Mouse (Mus musculus): ENCODE data around the gene Camk1. TPM values are rescaled to one million over a fixed set of nuclear protein-coding genes. Genes with fewer than 3 reads are reported as not detected.

Gene Camk1
- total and polyA plus RNA-seq, 3 experiments: 0.20 to 5.3 (median 1.4) TPM

DNA sequence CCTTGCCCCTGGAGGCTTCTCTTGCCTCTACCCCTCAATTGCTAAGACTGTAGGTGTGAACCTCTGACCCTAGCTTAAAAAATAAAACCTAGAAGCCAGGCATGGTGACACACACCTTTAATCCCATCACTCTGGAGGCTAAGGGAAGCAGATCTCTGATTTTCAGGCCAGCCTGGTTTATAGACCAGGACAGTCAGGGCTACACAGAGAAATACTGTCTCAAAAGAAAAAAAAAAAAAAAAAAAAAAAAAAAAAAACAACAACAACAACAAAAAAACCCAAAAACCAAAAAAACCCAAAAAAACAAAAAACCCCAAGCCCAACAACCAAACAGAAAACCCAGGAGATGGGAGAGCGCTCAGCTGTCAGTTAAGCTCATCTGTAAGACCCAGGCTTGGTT lies 23.8 kb upstream of the Camk1 start:
- no peak for TF ChIP-seq USF2 (conservative IDR thresholded peaks at IDR 0.05; ENCODE audit: low read depth, low read length)
- TF ChIP-seq TBP (conservative IDR thresholded peaks at IDR 0.05; ENCODE audit: low read depth, low read length): no peak
- TF ChIP-seq NELFE (IDR thresholded peaks at IDR 0.05; ENCODE audit: low read depth, low read length): no peak
- no peak for TF ChIP-seq GABPA (IDR thresholded peaks at IDR 0.05; ENCODE audit: insufficient replicate concordance, low read depth, low read length)
- TF ChIP-seq ZMIZ1 (IDR thresholded peaks at IDR 0.05; ENCODE audit: low read depth, low read length): no peak
- no peak overlapping the region for H3K27ac ChIP-seq (ENCODE audit: insufficient read depth, low read depth)
- no peak overlapping the region for H3K4me3 ChIP-seq (replicated peaks in 1 of 3; ENCODE audit: low read depth in 2 of 3, low read length in 2 of 3, poor library complexity in 1 of 3)
- no peak for DNase-seq (ENCODE audit: extremely low read depth)
- dilution Hi-C loops (cut with MboI; ENCODE audit: extremely low pct_ligation_motif_present, extremely low pct_unique_long_range_greater_than_20kb, low sequenced_read_pairs): no loop called here
- in situ Hi-C loops (cut with MboI; ENCODE audit: low pct_ligation_motif_present, low pct_unique_long_range_greater_than_20kb, low sequenced_read_pairs): no loop called here
- no peaks in the 10 kb centered on the region for H3K79me2 ChIP-seq (replicated peaks; ENCODE audit: control insufficient read depth, extremely low read depth, insufficient read depth, poor library complexity, severe bottlenecking)
- H3K27me3 ChIP-seq (replicated peaks): no peaks in the 10 kb centered on the region
- H3K4me2 ChIP-seq (ENCODE audit: insufficient read depth, low read depth, poor library complexity, severe bottlenecking): no peak overlapping the region
- H3K36me3 ChIP-seq (replicated peaks in 1 of 2; ENCODE audit: control insufficient read depth in 1 of 2, insufficient read depth in 1 of 2, low read length in 1 of 2): peaks cover 51 to 60% of the 10 kb centered on the region in 2 experiments
- H3K4me1 ChIP-seq (ENCODE audit: control insufficient read depth in 1 of 2, insufficient read depth in 2 of 2): no peaks in the 10 kb centered on the region
- no peak overlapping the region for H3K9ac ChIP-seq (ENCODE audit: insufficient read depth, low read depth)
- H3K9me3 ChIP-seq (replicated peaks; ENCODE audit: low read length): no peaks in the 10 kb centered on the region

DNA sequence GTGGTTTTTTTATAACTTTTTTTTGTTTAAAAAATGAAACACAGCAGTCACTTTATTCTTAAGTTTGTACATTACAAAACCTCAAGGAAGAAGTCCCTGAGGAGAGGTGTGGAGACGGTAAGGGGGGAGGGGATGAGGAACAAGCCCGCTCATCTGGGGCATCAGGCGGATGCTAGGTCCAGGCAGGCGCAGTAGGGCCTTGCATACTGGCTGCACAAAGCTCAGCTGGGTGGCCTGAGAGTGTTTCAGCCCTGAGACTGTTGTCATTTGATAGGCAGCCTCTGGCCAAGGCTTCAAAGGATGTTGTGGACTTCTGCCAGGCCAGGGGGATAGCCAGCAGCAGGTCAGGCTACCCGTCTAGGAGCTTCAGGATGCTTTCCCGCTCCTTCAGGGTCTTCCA lies 22.9 kb upstream of the Camk1 start:
- H3K27me3 ChIP-seq (replicated peaks): no peaks in the 10 kb centered on the region
- H3K27ac ChIP-seq (ENCODE audit: insufficient read depth, low read depth): no peak overlapping the region
- TF ChIP-seq PAX5 (IDR thresholded peaks at IDR 0.05; ENCODE audit: low read length): no peak
- TF ChIP-seq MAX (IDR thresholded peaks at IDR 0.05; ENCODE audit: low read length): no peak
- H3K4me2 ChIP-seq (ENCODE audit: insufficient read depth, low read depth, poor library complexity, severe bottlenecking): no peak overlapping the region
- in situ Hi-C loops (cut with MboI; ENCODE audit: low pct_ligation_motif_present, low pct_unique_long_range_greater_than_20kb, low sequenced_read_pairs) (no loop called here), dilution Hi-C loops (cut with MboI; ENCODE audit: extremely low pct_ligation_motif_present, extremely low pct_unique_long_range_greater_than_20kb, low sequenced_read_pairs) (no loop called here)
- H3K36me3 ChIP-seq (replicated peaks in 1 of 2; ENCODE audit: control insufficient read depth in 1 of 2, insufficient read depth in 1 of 2, low read length in 1 of 2): peaks cover 43 to 51% of the 10 kb centered on the region in 2 experiments
- H3K9ac ChIP-seq (ENCODE audit: insufficient read depth, low read depth): no peak overlapping the region
- no peak for DNase-seq (ENCODE audit: extremely low read depth)
- no peaks in the 10 kb centered on the region for H3K9me3 ChIP-seq (replicated peaks; ENCODE audit: low read length)
- no peaks in the 10 kb centered on the region for H3K79me2 ChIP-seq (replicated peaks; ENCODE audit: control insufficient read depth, extremely low read depth, insufficient read depth, poor library complexity, severe bottlenecking)
- H3K4me1 ChIP-seq (ENCODE audit: control insufficient read depth in 1 of 2, insufficient read depth in 2 of 2): peaks cover 6% of the 10 kb centered on the region in 2 experiments
- H3K4me3 ChIP-seq (replicated peaks in 1 of 3; ENCODE audit: low read depth in 2 of 3, low read length in 2 of 3, poor library complexity in 1 of 3): no peak overlapping the region

DNA sequence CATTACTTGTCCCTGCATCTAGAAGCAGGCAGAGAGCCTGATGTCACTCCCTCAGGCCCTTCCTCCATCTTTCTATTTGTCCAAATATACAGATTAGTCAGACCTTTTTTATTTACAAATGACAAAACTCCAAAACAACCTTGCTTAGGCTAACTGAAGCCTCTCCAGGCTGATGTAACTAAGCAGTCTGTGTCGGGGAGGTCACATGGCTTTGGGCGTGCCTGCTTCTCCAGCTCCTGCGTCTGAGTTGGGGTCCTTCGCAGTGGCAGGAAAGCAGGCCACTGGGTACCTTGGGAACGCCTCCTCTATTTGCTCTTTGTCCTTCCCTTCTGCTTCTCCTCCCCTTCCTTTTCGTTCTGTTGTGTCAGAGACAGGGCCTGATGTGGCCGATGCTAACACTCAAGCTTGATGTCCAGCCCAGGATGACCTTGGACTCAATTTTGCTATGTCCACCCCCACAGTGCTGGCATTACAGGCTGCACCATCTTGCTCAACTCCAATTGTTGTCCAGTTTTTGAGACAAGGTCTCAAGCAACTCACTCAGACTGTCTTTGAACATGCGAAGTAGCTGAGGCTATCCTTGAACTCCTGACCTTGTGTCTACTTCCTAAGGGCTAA lies 20.8 kb upstream of the Camk1 start:
- no peaks in the 10 kb centered on the region for H3K9me3 ChIP-seq (replicated peaks; ENCODE audit: low read length)
- no peak overlapping the region for H3K4me3 ChIP-seq (replicated peaks in 1 of 3; ENCODE audit: low read depth in 2 of 3, low read length in 2 of 3, poor library complexity in 1 of 3)
- H3K4me1 ChIP-seq (ENCODE audit: control insufficient read depth in 1 of 2, insufficient read depth in 2 of 2): peaks cover 12 to 15% of the 10 kb centered on the region in 2 experiments
- no peak for DNase-seq (ENCODE audit: extremely low read depth)
- in situ Hi-C loops (cut with MboI; ENCODE audit: low pct_ligation_motif_present, low pct_unique_long_range_greater_than_20kb, low sequenced_read_pairs) (no loop called here), dilution Hi-C loops (cut with MboI; ENCODE audit: extremely low pct_ligation_motif_present, extremely low pct_unique_long_range_greater_than_20kb, low sequenced_read_pairs) (no loop called here)
- peaks cover 25 to 31% of the 10 kb centered on the region in 2 experiments for H3K36me3 ChIP-seq (replicated peaks in 1 of 2; ENCODE audit: control insufficient read depth in 1 of 2, insufficient read depth in 1 of 2, low read length in 1 of 2)
- no peaks in the 10 kb centered on the region for H3K79me2 ChIP-seq (replicated peaks; ENCODE audit: control insufficient read depth, extremely low read depth, insufficient read depth, poor library complexity, severe bottlenecking)
- no peak overlapping the region for H3K4me2 ChIP-seq (ENCODE audit: insufficient read depth, low read depth, poor library complexity, severe bottlenecking)
- no peak for TF ChIP-seq MXI1 (IDR thresholded peaks at IDR 0.05; ENCODE audit: low read depth, low read length)
- TF ChIP-seq IRF4 (IDR thresholded peaks at IDR 0.05; ENCODE audit: low read depth, low read length): no peak
- H3K27me3 ChIP-seq (replicated peaks): no peaks in the 10 kb centered on the region
- no peak overlapping the region for H3K9ac ChIP-seq (ENCODE audit: insufficient read depth, low read depth)
- H3K27ac ChIP-seq (ENCODE audit: insufficient read depth, low read depth): no peak overlapping the region
